Mouse (Mus musculus): Measurements from ENCODE around the gene Grid2ip. TPM values are rescaled to one million over a fixed set of nuclear protein-coding genes. Genes with fewer than 3 reads are reported as not detected.

Gene Grid2ip
- total and polyA plus RNA-seq, 2 experiments from 2014 or later = not detected

- H3K36me3 ChIP-seq (replicated peaks; ENCODE audit: control insufficient read depth, insufficient read depth, low read length) = peaks cover 28% of the 10 kb centered on the region
- no peaks in the 10 kb centered on the region for H3K4me1 ChIP-seq (ENCODE audit: control insufficient read depth, insufficient read depth)
- H3K4me3 ChIP-seq (ENCODE audit: low read depth, low read length) = no peak overlapping the region
- TF ChIP-seq CTCF (IDR thresholded peaks at IDR 0.05; ENCODE audit: low read depth) (peak; percentile 78), EP300 (IDR thresholded peaks at IDR 0.05; ENCODE audit: low read depth) (no peak)
- H3K9me3 ChIP-seq (replicated peaks; ENCODE audit: control insufficient read depth, low read length) = no peaks in the 10 kb centered on the region
- ATAC-seq (ENCODE audit: insufficient read depth, low read depth) (peak; percentile 44; the same call in 1 of the 2 replicates), DNase-seq (ENCODE audit: low spot score) (peak; percentile 57)
- no peaks in the 10 kb centered on the region for H3K27me3 ChIP-seq (ENCODE audit: control insufficient read depth, insufficient read depth, low read length)
- H3K4me2 ChIP-seq (ENCODE audit: low read depth, low read length) = no peak overlapping the region
- WGBS = 20% methylated on average over 6 of the region's 6 CpGs
- no peak overlapping the region for H3K9ac ChIP-seq (replicated peaks; ENCODE audit: low read depth, low read length)
- no peak overlapping the region for H3K27ac ChIP-seq (ENCODE audit: low read depth)
Observed at GRCm38 (mm10) chr5:143423899-143424519, 66.9 kb downstream of the Grid2ip start.

DNA sequence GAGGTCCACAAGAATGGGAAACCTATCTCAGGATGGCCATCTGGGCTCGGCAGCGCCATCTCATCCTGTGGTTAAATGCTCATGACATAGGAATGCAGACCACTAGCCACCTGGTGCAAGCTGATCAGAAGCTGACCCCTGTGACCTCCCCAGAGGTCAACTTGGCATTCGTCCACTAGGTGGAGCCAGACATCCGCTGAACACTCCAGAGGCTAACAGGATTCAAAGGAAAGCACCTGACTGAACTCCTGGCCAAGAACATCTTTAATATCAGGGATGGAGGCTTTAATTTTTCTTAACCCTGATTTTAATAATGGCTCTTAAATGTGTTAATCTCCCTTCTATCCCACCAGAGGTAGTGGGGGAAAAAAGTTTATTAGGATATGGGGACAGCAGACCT is 77.3 kb downstream of the Grid2ip start:
- Histone ChIP-seq H3K4me3 (ENCODE audit: low read depth, low read length) (no peak overlapping the region), H3K4me1 (ENCODE audit: control insufficient read depth, insufficient read depth) (no peaks in the 10 kb centered on the region), H3K9ac (replicated peaks; ENCODE audit: low read depth, low read length) (no peak overlapping the region), H3K36me3 (replicated peaks; ENCODE audit: control insufficient read depth, insufficient read depth, low read length) (no peaks in the 10 kb centered on the region), H3K4me2 (ENCODE audit: low read depth, low read length) (no peak overlapping the region), H3K27ac (ENCODE audit: low read depth) (no peak overlapping the region), H3K27me3 (ENCODE audit: control insufficient read depth, insufficient read depth, low read length) (no peaks in the 10 kb centered on the region), H3K9me3 (replicated peaks; ENCODE audit: control insufficient read depth, low read length) (no peaks in the 10 kb centered on the region)
- TF ChIP-seq CTCF (IDR thresholded peaks at IDR 0.05; ENCODE audit: low read depth) (peak; percentile 89), EP300 (IDR thresholded peaks at IDR 0.05; ENCODE audit: low read depth) (no peak)
- 3% methylated on average over 4 of the region's 4 CpGs for WGBS
- DNase-seq (ENCODE audit: low spot score) = peak; percentile 69
- ATAC-seq (ENCODE audit: insufficient read depth, low read depth) = peak; percentile 69; the same call in 1 of the 2 replicates

DNA sequence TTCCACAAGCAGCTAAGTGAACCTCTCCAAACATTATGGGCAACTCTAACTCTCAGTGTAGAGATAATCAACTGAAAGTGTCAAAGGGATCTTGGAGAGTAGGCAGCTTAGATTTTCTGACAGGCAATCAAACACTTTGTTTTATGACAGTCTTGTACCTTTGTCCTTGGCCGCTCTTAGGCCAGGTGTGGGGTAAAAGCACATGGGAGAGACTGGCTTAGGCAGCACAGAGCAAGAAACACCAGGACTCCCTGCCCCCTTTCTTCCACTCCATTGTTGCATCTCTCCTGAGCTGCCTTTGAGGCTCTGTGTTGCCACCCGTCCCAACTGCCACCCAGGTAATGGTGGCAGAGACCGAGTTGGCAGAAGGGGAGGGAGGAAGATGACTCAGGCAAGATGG is 84.2 kb downstream of the Grid2ip start:
- Histone ChIP-seq H3K9me3 (replicated peaks; ENCODE audit: control insufficient read depth, low read length) (no peaks in the 10 kb centered on the region), H3K9ac (replicated peaks; ENCODE audit: low read depth, low read length) (no peak overlapping the region), H3K4me3 (ENCODE audit: low read depth, low read length) (no peak overlapping the region), H3K4me2 (ENCODE audit: low read depth, low read length) (no peak overlapping the region), H3K27ac (ENCODE audit: low read depth) (no peak overlapping the region), H3K27me3 (ENCODE audit: control insufficient read depth, insufficient read depth, low read length) (no peaks in the 10 kb centered on the region), H3K4me1 (ENCODE audit: control insufficient read depth, insufficient read depth) (no peaks in the 10 kb centered on the region), H3K36me3 (replicated peaks; ENCODE audit: control insufficient read depth, insufficient read depth, low read length) (no peaks in the 10 kb centered on the region)
- WGBS = 81% methylated on average over 3 of the region's 3 CpGs
- DNase-seq (ENCODE audit: low spot score) = no peak
- TF ChIP-seq EP300 (IDR thresholded peaks at IDR 0.05; ENCODE audit: low read depth) (no peak), CTCF (IDR thresholded peaks at IDR 0.05; ENCODE audit: low read depth) (no peak)
- no peak for ATAC-seq (ENCODE audit: insufficient read depth, low read depth)

DNA sequence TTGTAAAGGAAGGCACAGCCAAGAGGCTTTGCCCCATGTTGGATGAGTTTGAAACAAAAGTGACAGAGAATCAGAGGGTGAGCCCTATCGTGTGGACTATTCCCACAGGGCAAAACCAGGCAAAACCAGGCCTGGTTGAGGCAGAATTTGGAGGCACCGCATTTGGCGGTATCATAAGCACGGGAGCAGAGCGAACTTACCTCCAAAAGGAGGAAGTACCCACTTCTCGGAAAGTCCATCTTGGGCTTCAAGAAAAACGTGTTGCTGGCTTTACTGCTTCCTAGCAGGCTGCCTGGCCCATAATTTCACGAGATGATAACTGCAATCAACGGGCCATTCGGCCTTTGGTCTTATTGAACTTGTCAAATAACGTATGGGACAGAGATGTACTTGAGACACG is 84.6 kb downstream of the Grid2ip start:
- no peak overlapping the region for H3K9ac ChIP-seq (replicated peaks; ENCODE audit: low read depth, low read length)
- no peak overlapping the region for H3K4me3 ChIP-seq (ENCODE audit: low read depth, low read length)
- no peak for ATAC-seq (ENCODE audit: insufficient read depth, low read depth)
- H3K27me3 ChIP-seq (ENCODE audit: control insufficient read depth, insufficient read depth, low read length) = no peaks in the 10 kb centered on the region
- 76% methylated on average over 12 of the region's 12 CpGs for WGBS
- no peaks in the 10 kb centered on the region for H3K9me3 ChIP-seq (replicated peaks; ENCODE audit: control insufficient read depth, low read length)
- no peaks in the 10 kb centered on the region for H3K36me3 ChIP-seq (replicated peaks; ENCODE audit: control insufficient read depth, insufficient read depth, low read length)
- TF ChIP-seq EP300 (IDR thresholded peaks at IDR 0.05; ENCODE audit: low read depth) (no peak), CTCF (IDR thresholded peaks at IDR 0.05; ENCODE audit: low read depth) (no peak)
- no peaks in the 10 kb centered on the region for H3K4me1 ChIP-seq (ENCODE audit: control insufficient read depth, insufficient read depth)
- no peak for DNase-seq (ENCODE audit: low spot score)
- H3K27ac ChIP-seq (ENCODE audit: low read depth) = no peak overlapping the region
- no peak overlapping the region for H3K4me2 ChIP-seq (ENCODE audit: low read depth, low read length)

Other genes with a start within 250 kb of the Grid2ip start
- gene Rnf216, start 244.3 kb upstream of the Grid2ip start, total RNA-seq (2014; rRNA removed; ENCODE audit: low replicate concordance) = 23.3 and 25.2 TPM in 2 replicates
- gene Rnf216, start 244.3 kb upstream of the Grid2ip start, polyA plus RNA-seq (2015; fragmentation: Nextera tagmentation; extraction: Ambion mirVana) = 17.1 and 17.7 TPM in 2 replicates
- gene Olfr718-ps1, start 209.8 kb upstream of the Grid2ip start, total RNA-seq (2014; rRNA removed; ENCODE audit: low replicate concordance) = not detected in 2 replicates
- gene Olfr718-ps1, start 209.8 kb upstream of the Grid2ip start, polyA plus RNA-seq (2015; fragmentation: Nextera tagmentation; extraction: Ambion mirVana) = 0.03 TPM in 1 of 2 replicates, not detected in the other
- 2.5 and 4.2 TPM in 2 replicates for gene Rbak, start 176.6 kb upstream of the Grid2ip start, total RNA-seq (2014; rRNA removed; ENCODE audit: low replicate concordance)
- 4.2 and 5.2 TPM in 2 replicates for gene Rbak, start 176.6 kb upstream of the Grid2ip start, polyA plus RNA-seq (2015; fragmentation: Nextera tagmentation; extraction: Ambion mirVana)
- gene Spdye4b, start 176.3 kb upstream of the Grid2ip start, total RNA-seq (2014; rRNA removed; ENCODE audit: low replicate concordance) = not detected in 2 replicates
- not detected in 2 replicates for gene Spdye4b, start 176.3 kb upstream of the Grid2ip start, polyA plus RNA-seq (2015; fragmentation: Nextera tagmentation; extraction: Ambion mirVana)
- not detected in 2 replicates for gene Spdye4a, start 130.4 kb upstream of the Grid2ip start, total RNA-seq (2014; rRNA removed; ENCODE audit: low replicate concordance)
- not detected in 2 replicates for gene Spdye4a, start 130.4 kb upstream of the Grid2ip start, polyA plus RNA-seq (2015; fragmentation: Nextera tagmentation; extraction: Ambion mirVana)
- 7.8 and 12.1 TPM in 2 replicates for gene Zfp12, start 122.2 kb upstream of the Grid2ip start, total RNA-seq (2014; rRNA removed; ENCODE audit: low replicate concordance)
- 3.6 and 4.0 TPM in 2 replicates for gene Zfp12, start 122.2 kb upstream of the Grid2ip start, polyA plus RNA-seq (2015; fragmentation: Nextera tagmentation; extraction: Ambion mirVana)
- 7.0 and 8.2 TPM in 2 replicates for gene Zfp316, start 87.3 kb upstream of the Grid2ip start, total RNA-seq (2014; rRNA removed; ENCODE audit: low replicate concordance)
- gene Zfp316, start 87.3 kb upstream of the Grid2ip start, polyA plus RNA-seq (2015; fragmentation: Nextera tagmentation; extraction: Ambion mirVana) = 1.2 and 1.3 TPM in 2 replicates
- 3.3 TPM in 1 of 2 replicates, not detected in the other for gene Zfp853, start 63.7 kb upstream of the Grid2ip start, total RNA-seq (2014; rRNA removed; ENCODE audit: low replicate concordance)
- 0.04 TPM in 1 of 2 replicates, not detected in the other for gene Zfp853, start 63.7 kb upstream of the Grid2ip start, polyA plus RNA-seq (2015; fragmentation: Nextera tagmentation; extraction: Ambion mirVana)
- gene E130309D02Rik, start 42.0 kb upstream of the Grid2ip start, total RNA-seq (2014; rRNA removed; ENCODE audit: low replicate concordance) = 34.3 and 45.3 TPM in 2 replicates
- 15.4 and 15.8 TPM in 2 replicates for gene E130309D02Rik, start 42.0 kb upstream of the Grid2ip start, polyA plus RNA-seq (2015; fragmentation: Nextera tagmentation; extraction: Ambion mirVana)
- gene Zdhhc4, start 28.1 kb upstream of the Grid2ip start, total RNA-seq (2014; rRNA removed; ENCODE audit: low replicate concordance) = 56.0 and 104 TPM in 2 replicates
- gene Zdhhc4, start 28.1 kb upstream of the Grid2ip start, polyA plus RNA-seq (2015; fragmentation: Nextera tagmentation; extraction: Ambion mirVana) = 58.5 and 63.3 TPM in 2 replicates
- 126 and 128 TPM in 2 replicates for gene Kdelr2, start 46.5 kb downstream of the Grid2ip start, total RNA-seq (2014; rRNA removed; ENCODE audit: low replicate concordance)
- 154 and 170 TPM in 2 replicates for gene Kdelr2, start 46.5 kb downstream of the Grid2ip start, polyA plus RNA-seq (2015; fragmentation: Nextera tagmentation; extraction: Ambion mirVana)
- 11.3 and 12.8 TPM in 2 replicates for gene Daglb, start 107.2 kb downstream of the Grid2ip start, total RNA-seq (2014; rRNA removed; ENCODE audit: low replicate concordance)
- 7.9 and 8.0 TPM in 2 replicates for gene Daglb, start 107.2 kb downstream of the Grid2ip start, polyA plus RNA-seq (2015; fragmentation: Nextera tagmentation; extraction: Ambion mirVana)
- gene Rac1, start 170.7 kb downstream of the Grid2ip start, total RNA-seq (2014; rRNA removed; ENCODE audit: low replicate concordance) = 135 and 194 TPM in 2 replicates
- gene Rac1, start 170.7 kb downstream of the Grid2ip start, polyA plus RNA-seq (2015; fragmentation: Nextera tagmentation; extraction: Ambion mirVana) = 241 and 249 TPM in 2 replicates

All from heart, postnatal 0 days (tissue).